Mouse (Mus musculus): ENCODE measurements at regions not wholly inside any gene's neighbourhood (a gene's known extent, or its start where the extent isn't known, plus 50 kb on each side); places are given as distances from the start of the nearest gene placed in this dataset.

DNA sequence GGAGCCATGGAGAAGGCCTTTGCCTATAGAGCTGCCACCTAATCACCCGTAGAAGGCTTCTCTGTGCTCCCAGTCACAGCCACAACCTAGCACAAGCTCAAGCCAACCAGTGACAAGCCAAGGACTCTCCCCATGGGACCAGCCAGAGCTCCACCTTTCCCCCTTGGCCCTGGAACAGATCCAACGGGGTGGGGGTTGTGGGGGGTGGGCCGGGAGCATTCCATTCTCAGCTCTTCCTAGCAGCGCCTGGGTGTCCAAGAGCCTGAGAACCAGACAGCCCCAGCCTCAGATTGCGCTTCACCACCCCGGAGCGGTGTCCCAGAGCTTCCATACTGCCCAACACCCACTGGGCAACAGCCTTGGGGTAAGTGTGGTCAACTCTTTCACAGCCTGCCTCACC is 69.6 kb upstream of the Ccn6 start:
- no peaks in the 10 kb centered on the region for H3K27me3 ChIP-seq (ENCODE audit: control insufficient read depth, insufficient read depth, low read length)
- H3K36me3 ChIP-seq (ENCODE audit: control insufficient read depth, insufficient read depth, low read length) = no peaks in the 10 kb centered on the region
- H3K4me3 ChIP-seq (ENCODE audit: low read depth, low read length) = no peak overlapping the region
- WGBS = 83% methylated on average over 7 of the region's 7 CpGs
- no peak overlapping the region for H3K4me2 ChIP-seq (ENCODE audit: low read depth, low read length)
- H3K9me3 ChIP-seq (ENCODE audit: control insufficient read depth, low read length) = no peaks in the 10 kb centered on the region
- no peak overlapping the region for H3K27ac ChIP-seq (ENCODE audit: low read depth, low read length)
- H3K4me1 ChIP-seq (ENCODE audit: control insufficient read depth, insufficient read depth, low read length) = peaks cover under 1% of the 10 kb centered on the region; the same call in 1 of the 2 replicates
- no peak overlapping the region for H3K9ac ChIP-seq (replicated peaks; ENCODE audit: low read depth, low read length)
- ATAC-seq (ENCODE audit: low read depth) = no peak

DNA sequence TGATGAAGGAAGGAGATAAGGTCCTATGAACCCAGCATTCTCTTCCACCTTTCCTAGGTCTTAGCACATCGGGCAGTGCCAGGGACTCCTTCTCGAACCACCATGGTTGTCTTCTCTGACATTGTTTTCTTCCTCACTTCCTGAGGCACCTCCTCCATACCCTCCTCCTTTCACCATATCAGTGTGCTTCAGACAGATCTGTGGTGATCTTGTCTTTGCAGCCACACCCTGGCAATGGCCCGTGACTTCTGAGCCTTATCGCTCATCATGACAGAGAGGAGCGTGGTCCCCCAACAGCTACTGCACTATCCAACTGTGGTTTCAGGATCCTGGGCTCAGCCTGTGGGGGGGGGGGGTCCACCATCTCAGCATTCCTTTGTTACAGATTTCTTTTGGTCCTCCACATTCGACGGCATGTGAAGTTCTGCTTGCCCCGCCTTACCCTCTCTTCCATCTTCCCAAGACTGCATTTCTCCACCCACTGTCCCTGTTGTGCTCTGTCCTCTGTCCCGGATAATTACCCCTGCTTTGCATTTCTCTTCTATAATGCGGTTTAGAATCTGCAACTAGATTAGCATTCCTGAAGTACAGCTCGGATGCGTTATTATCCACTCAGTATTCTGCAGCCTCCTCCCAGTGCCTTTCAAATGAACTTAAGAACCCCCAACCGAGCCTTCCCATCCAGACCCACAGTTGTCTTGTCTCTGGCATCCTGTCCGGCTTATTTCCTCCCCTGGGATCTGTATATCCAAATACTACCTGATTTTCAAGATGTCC is 67.2 kb upstream of the Ccn6 start:
- peaks cover 11% of the 10 kb centered on the region for H3K4me1 ChIP-seq (ENCODE audit: control insufficient read depth, insufficient read depth, low read length)
- H3K4me2 ChIP-seq (ENCODE audit: low read depth, low read length) = no peak overlapping the region
- 46% methylated on average over 14 of the region's 14 CpGs for WGBS
- no peaks in the 10 kb centered on the region for H3K27me3 ChIP-seq (ENCODE audit: control insufficient read depth, insufficient read depth, low read length)
- no peak overlapping the region for H3K9ac ChIP-seq (replicated peaks; ENCODE audit: low read depth, low read length)
- H3K27ac ChIP-seq (ENCODE audit: low read depth, low read length) = 0 out of 2 replicates have a peak overlapping the region, but pooled peaks have one; percentile 44
- no peaks in the 10 kb centered on the region for H3K36me3 ChIP-seq (ENCODE audit: control insufficient read depth, insufficient read depth, low read length)
- H3K4me3 ChIP-seq (ENCODE audit: low read depth, low read length) = no peak overlapping the region
- no peak for ATAC-seq (ENCODE audit: low read depth)
- H3K9me3 ChIP-seq (ENCODE audit: control insufficient read depth, low read length) = no peaks in the 10 kb centered on the region

- H3K4me1 ChIP-seq (ENCODE audit: control insufficient read depth, insufficient read depth, low read length) = peaks cover 11% of the 10 kb centered on the region
- 96% methylated on average over 4 of the region's 4 CpGs for WGBS
- H3K4me3 ChIP-seq (ENCODE audit: low read depth, low read length) = no peak overlapping the region
- ATAC-seq (ENCODE audit: low read depth) = no peak
- H3K9ac ChIP-seq (replicated peaks; ENCODE audit: low read depth, low read length) = no peak overlapping the region
- no peak overlapping the region for H3K4me2 ChIP-seq (ENCODE audit: low read depth, low read length)
- H3K9me3 ChIP-seq (ENCODE audit: control insufficient read depth, low read length) = no peaks in the 10 kb centered on the region
- no peaks in the 10 kb centered on the region for H3K36me3 ChIP-seq (ENCODE audit: control insufficient read depth, insufficient read depth, low read length)
- no peaks in the 10 kb centered on the region for H3K27me3 ChIP-seq (ENCODE audit: control insufficient read depth, insufficient read depth, low read length)
- H3K27ac ChIP-seq (ENCODE audit: low read depth, low read length) = peak overlapping the region; percentile 4; the same call in 1 of the 2 replicates
Measured at GRCm38 (mm10) chr10:39229233-39229632, 65.6 kb upstream of the Ccn6 start.

GRCm38 (mm10) chr10:39228027-39228426 is 64.4 kb upstream of the Ccn6 start:
- Histone ChIP-seq H3K27ac (ENCODE audit: low read depth, low read length) (peak overlapping the region; percentile 84), H3K36me3 (ENCODE audit: control insufficient read depth, insufficient read depth, low read length) (no peaks in the 10 kb centered on the region), H3K4me3 (ENCODE audit: low read depth, low read length) (no peak overlapping the region), H3K27me3 (ENCODE audit: control insufficient read depth, insufficient read depth, low read length) (no peaks in the 10 kb centered on the region), H3K9ac (replicated peaks; ENCODE audit: low read depth, low read length) (no peak overlapping the region; the same call in 1 of the 2 replicates), H3K4me1 (ENCODE audit: control insufficient read depth, insufficient read depth, low read length) (peaks cover 11% of the 10 kb centered on the region), H3K4me2 (ENCODE audit: low read depth, low read length) (peak overlapping the region; percentile 29), H3K9me3 (ENCODE audit: control insufficient read depth, low read length) (no peaks in the 10 kb centered on the region)
- ATAC-seq (ENCODE audit: low read depth) = peak; percentile 54
- WGBS = 17% methylated on average over 5 of the region's 5 CpGs

- Histone ChIP-seq H3K4me1 (ENCODE audit: control insufficient read depth, insufficient read depth, low read length) (peaks cover 11% of the 10 kb centered on the region), H3K27ac (ENCODE audit: low read depth, low read length) (peak overlapping the region; percentile 84), H3K9me3 (ENCODE audit: control insufficient read depth, low read length) (no peaks in the 10 kb centered on the region), H3K4me2 (ENCODE audit: low read depth, low read length) (peak overlapping the region; percentile 29), H3K9ac (replicated peaks; ENCODE audit: low read depth, low read length) (no peak overlapping the region; the same call in 1 of the 2 replicates), H3K27me3 (ENCODE audit: control insufficient read depth, insufficient read depth, low read length) (no peaks in the 10 kb centered on the region), H3K4me3 (ENCODE audit: low read depth, low read length) (no peak overlapping the region), H3K36me3 (ENCODE audit: control insufficient read depth, insufficient read depth, low read length) (no peaks in the 10 kb centered on the region)
- peak; percentile 87 for ATAC-seq (ENCODE audit: low read depth)
- WGBS = 7% methylated on average over 13 of the region's 13 CpGs
Measured at GRCm38 (mm10) chr10:39227499-39227942, 63.9 kb upstream of the Ccn6 start.

- H3K4me2 ChIP-seq (ENCODE audit: low read depth, low read length) = no peak overlapping the region
Measured at GRCm38 (mm10) chr10:39226518-39226917, 62.9 kb upstream of the Ccn6 start.

DNA sequence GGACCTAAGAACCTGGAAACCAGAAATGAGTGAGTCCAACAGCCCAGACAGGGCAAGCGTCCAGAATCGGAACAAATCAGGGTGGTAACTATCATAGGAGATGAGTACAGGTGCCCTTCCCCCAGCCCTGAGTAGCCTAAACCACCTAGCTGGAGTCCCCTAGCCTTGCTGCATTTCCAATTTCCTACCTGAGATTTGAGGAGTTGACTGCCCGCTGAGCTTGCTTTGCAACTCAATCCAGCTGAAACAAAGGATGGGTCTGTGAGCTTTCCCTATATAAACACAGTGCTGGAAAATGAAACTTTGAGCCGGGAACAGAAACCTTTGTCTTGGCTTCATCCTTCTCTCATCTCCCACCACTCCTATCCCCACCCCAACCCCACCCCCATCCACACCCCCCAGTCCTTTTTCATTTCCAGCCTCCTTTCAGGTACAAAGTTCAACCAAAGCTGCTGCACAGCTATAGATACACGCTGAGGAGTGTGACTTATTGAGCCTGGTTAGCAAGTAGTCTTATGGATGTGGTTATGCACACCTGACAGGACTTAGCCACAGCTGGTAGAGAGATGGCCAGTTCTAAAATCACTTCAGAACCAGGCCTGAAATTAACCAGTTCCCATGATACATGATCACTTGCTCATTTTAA is 61.0 kb upstream of the Ccn6 start:
- Histone ChIP-seq H3K36me3 (ENCODE audit: control insufficient read depth, insufficient read depth, low read length) (no peaks in the 10 kb centered on the region), H3K27me3 (ENCODE audit: control insufficient read depth, insufficient read depth, low read length) (no peaks in the 10 kb centered on the region), H3K4me1 (ENCODE audit: control insufficient read depth, insufficient read depth, low read length) (peaks cover 11% of the 10 kb centered on the region), H3K9me3 (ENCODE audit: control insufficient read depth, low read length) (no peaks in the 10 kb centered on the region), H3K27ac (ENCODE audit: low read depth, low read length) (no peak overlapping the region), H3K4me3 (ENCODE audit: low read depth, low read length) (no peak overlapping the region), H3K4me2 (ENCODE audit: low read depth, low read length) (no peak overlapping the region), H3K9ac (replicated peaks; ENCODE audit: low read depth, low read length) (no peak overlapping the region)
- 51% methylated on average over 5 of the region's 5 CpGs for WGBS
- ATAC-seq (ENCODE audit: low read depth) = no peak

More at GRCm38 (mm10) chr10:39226518-39226917, 62.9 kb upstream of the Ccn6 start:
- Histone ChIP-seq H3K9me3 (ENCODE audit: control insufficient read depth, low read length) (no peaks in the 10 kb centered on the region), H3K4me3 (ENCODE audit: low read depth, low read length) (no peak overlapping the region), H3K4me1 (ENCODE audit: control insufficient read depth, insufficient read depth, low read length) (peaks cover 11% of the 10 kb centered on the region), H3K36me3 (ENCODE audit: control insufficient read depth, insufficient read depth, low read length) (no peaks in the 10 kb centered on the region), H3K27me3 (ENCODE audit: control insufficient read depth, insufficient read depth, low read length) (no peaks in the 10 kb centered on the region), H3K9ac (replicated peaks; ENCODE audit: low read depth, low read length) (no peak overlapping the region), H3K27ac (ENCODE audit: low read depth, low read length) (peak overlapping the region; percentile 84)
- 32% methylated on average over 2 of the region's 2 CpGs for WGBS
- no peak for ATAC-seq (ENCODE audit: low read depth)

DNA sequence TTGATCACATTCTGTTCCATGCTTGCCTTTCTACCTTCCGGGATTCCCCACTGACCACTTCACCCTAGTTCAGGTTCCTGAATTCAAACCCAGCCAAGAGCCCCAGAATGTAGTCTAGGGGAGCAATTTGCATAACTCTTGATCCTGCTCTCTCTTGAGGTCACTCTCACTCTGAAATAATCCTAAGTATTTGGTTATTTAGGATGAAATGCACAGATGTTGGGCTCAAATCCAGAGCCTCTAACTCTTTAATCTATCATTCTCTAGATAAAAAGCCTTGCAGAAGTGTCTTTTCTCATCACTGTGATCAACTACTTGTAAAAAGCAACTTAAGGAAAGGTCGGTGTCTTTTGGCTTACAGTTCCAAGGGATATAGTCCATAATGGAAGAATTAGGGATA is 57.4 kb upstream of the Ccn6 start:
- Histone ChIP-seq H3K9ac (replicated peaks; ENCODE audit: low read depth, low read length) (no peak overlapping the region), H3K27ac (ENCODE audit: low read depth, low read length) (no peak overlapping the region), H3K27me3 (ENCODE audit: control insufficient read depth, insufficient read depth, low read length) (no peaks in the 10 kb centered on the region), H3K9me3 (ENCODE audit: control insufficient read depth, low read length) (no peaks in the 10 kb centered on the region), H3K4me1 (ENCODE audit: control insufficient read depth, insufficient read depth, low read length) (no peaks in the 10 kb centered on the region), H3K4me2 (ENCODE audit: low read depth, low read length) (no peak overlapping the region), H3K4me3 (ENCODE audit: low read depth, low read length) (no peak overlapping the region), H3K36me3 (ENCODE audit: control insufficient read depth, insufficient read depth, low read length) (no peaks in the 10 kb centered on the region)
- ATAC-seq (ENCODE audit: low read depth) = no peak
- 93% methylated on average over 2 of the region's 2 CpGs for WGBS

DNA sequence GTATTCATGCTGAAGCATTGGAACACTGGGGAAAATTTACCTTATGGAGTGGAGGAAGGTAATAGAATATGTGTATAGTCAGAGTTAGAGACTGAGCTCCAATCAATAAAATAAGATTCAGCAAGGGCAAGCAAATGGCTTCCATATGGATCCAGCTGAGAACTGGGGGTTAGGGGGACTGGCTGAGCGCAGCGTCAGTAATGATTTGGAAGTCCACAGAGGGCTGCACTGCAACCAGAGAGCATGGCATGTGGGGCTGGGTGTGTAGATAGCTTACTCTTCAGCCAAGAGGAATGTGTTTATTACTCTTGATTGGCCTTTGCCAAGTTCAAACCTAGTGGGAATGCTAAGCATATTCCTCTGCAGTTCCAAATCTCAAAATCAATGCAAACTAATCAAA is 55.8 kb upstream of the Ccn6 start:
- no peaks in the 10 kb centered on the region for H3K36me3 ChIP-seq (ENCODE audit: control insufficient read depth, insufficient read depth, low read length)
- H3K27me3 ChIP-seq (ENCODE audit: control insufficient read depth, insufficient read depth, low read length) = no peaks in the 10 kb centered on the region
- H3K9ac ChIP-seq (replicated peaks; ENCODE audit: low read depth, low read length) = no peak overlapping the region
- ATAC-seq (ENCODE audit: low read depth) = no peak
- no peak overlapping the region for H3K4me2 ChIP-seq (ENCODE audit: low read depth, low read length)
- no peaks in the 10 kb centered on the region for H3K9me3 ChIP-seq (ENCODE audit: control insufficient read depth, low read length)
- no peak overlapping the region for H3K4me3 ChIP-seq (ENCODE audit: low read depth, low read length)
- WGBS = 78% methylated on average over 2 of the region's 2 CpGs
- H3K27ac ChIP-seq (ENCODE audit: low read depth, low read length) = no peak overlapping the region
- H3K4me1 ChIP-seq (ENCODE audit: control insufficient read depth, insufficient read depth, low read length) = no peaks in the 10 kb centered on the region
